Mouse (Mus musculus): ENCODE data around the gene Kcnk13. TPM values are rescaled to one million over a fixed set of nuclear protein-coding genes. Genes with fewer than 3 reads are reported as not detected.
"Not testable (repeated sequence)": the region's sequence is repeated elsewhere in the genome, so short reads cannot be mapped to it uniquely, and the experiment has no call there.

Gene Kcnk13
- polyA plus RNA-seq, 1 experiment from 2014 or later = 0.15 TPM

DNA sequence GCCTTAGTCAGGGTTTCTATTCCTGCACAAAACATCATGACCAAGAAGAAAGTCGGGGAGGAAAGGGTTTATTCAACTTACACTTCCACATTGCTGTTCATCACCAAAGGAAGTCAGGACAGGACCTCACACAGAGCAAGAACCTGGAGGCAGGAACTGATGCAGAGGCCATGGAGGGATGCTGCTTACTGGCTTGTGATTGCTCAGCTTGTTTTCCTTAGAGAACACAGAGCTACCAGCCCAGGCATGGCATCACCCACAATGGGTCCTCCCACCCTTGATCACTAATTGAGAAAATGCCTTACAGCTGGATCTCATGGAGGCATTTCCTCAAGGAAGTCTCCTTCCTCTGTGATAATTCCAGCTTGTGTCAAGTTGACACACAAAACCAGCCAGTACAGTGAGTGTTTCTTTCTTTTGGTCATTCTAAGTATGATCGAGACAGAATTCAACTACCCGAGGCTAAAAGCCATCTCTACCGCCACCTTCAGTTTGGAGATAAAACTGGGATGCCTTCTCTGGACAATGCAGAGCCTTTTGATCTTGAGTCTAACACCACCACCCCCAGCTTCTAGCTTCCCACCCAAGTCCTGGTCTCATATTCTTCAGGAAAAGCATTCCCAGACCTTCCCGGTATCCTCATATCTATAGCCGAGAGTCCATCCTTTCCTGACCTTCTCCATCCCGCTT, 7.1 kb downstream of the Kcnk13 start:
- not testable (repeated sequence) for H3K9me3 ChIP-seq (ENCODE audit: control insufficient read depth, low read length); ATAC-seq (ENCODE audit: low FRiP score, low TSS enrichment)
- WGBS = 79% methylated on average over 7 of the region's 7 CpGs

GRCm38 (mm10) chr12:99972825-99973224, 8.5 kb downstream of the Kcnk13 start:
- no peaks in the 10 kb centered on the region for H3K4me1 ChIP-seq (ENCODE audit: control insufficient read depth, insufficient read depth, low read length)
- WGBS = 64% methylated on average over 7 of the region's 7 CpGs

More for the DNA sequence above, 7.1 kb downstream of the Kcnk13 start:
- not testable (repeated sequence) for H3K4me3 ChIP-seq (ENCODE audit: low read length); H3K27ac ChIP-seq (ENCODE audit: low read depth, low read length); H3K9ac ChIP-seq (ENCODE audit: low read depth, low read length); H3K4me2 ChIP-seq (replicated peaks; ENCODE audit: low read depth, low read length); H3K4me1 ChIP-seq (ENCODE audit: control insufficient read depth, insufficient read depth, low read length); H3K36me3 ChIP-seq (ENCODE audit: control insufficient read depth, insufficient read depth, low read length)
- peaks cover 32% of the 10 kb centered on the region for H3K27me3 ChIP-seq (ENCODE audit: control insufficient read depth, insufficient read depth, low read length)

GRCm38 (mm10) chr12:99973659-99974058, 9.4 kb downstream of the Kcnk13 start:
- 86% methylated on average over 1 of the region's 1 CpGs for WGBS
- no peak for ATAC-seq (ENCODE audit: low FRiP score, low TSS enrichment)

More at GRCm38 (mm10) chr12:99972825-99973224, 8.5 kb downstream of the Kcnk13 start:
- no peak overlapping the region for H3K9ac ChIP-seq (ENCODE audit: low read depth, low read length)
- H3K36me3 ChIP-seq (ENCODE audit: control insufficient read depth, insufficient read depth, low read length) = no peaks in the 10 kb centered on the region
- no peak overlapping the region for H3K27ac ChIP-seq (ENCODE audit: low read depth, low read length)
- no peak for ATAC-seq (ENCODE audit: low FRiP score, low TSS enrichment)
- peaks cover 18% of the 10 kb centered on the region for H3K27me3 ChIP-seq (ENCODE audit: control insufficient read depth, insufficient read depth, low read length)
- no peak overlapping the region for H3K4me3 ChIP-seq (ENCODE audit: low read length)
- peaks cover 4% of the 10 kb centered on the region; the same call in 1 of the 2 replicates for H3K9me3 ChIP-seq (ENCODE audit: control insufficient read depth, low read length)
- H3K4me2 ChIP-seq (replicated peaks; ENCODE audit: low read depth, low read length) = no peak overlapping the region

DNA sequence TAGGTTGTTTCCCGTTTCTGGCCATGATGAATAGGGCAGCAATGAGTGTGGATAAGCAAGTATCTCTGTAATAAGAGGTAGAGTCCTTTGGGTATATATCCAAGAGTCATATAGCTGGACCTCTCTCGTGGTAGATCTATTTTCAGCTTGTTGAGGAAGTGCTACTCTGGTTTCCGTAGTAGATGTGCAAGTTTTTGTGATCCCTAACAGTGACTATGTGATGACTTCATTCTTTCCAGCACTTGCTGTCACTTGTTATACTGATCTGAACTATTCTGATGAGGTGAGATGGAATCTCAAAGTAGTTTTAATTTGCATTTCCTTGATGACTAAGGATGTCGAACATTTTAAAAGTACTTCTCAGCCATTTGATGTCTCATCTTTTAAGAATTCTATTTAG, 15.2 kb downstream of the Kcnk13 start:
- Histone ChIP-seq H3K36me3 (ENCODE audit: control insufficient read depth, insufficient read depth, low read length) (no peaks in the 10 kb centered on the region), H3K9me3 (ENCODE audit: control insufficient read depth, low read length) (no peaks in the 10 kb centered on the region), H3K27ac (ENCODE audit: low read depth, low read length) (no peak overlapping the region), H3K4me3 (ENCODE audit: low read length) (no peak overlapping the region), H3K4me2 (replicated peaks; ENCODE audit: low read depth, low read length) (no peak overlapping the region), H3K4me1 (ENCODE audit: control insufficient read depth, insufficient read depth, low read length) (no peaks in the 10 kb centered on the region), H3K9ac (ENCODE audit: low read depth, low read length) (no peak overlapping the region), H3K27me3 (ENCODE audit: control insufficient read depth, insufficient read depth, low read length) (no peaks in the 10 kb centered on the region)
- no peak for ATAC-seq (ENCODE audit: low FRiP score, low TSS enrichment)
- WGBS = 79% methylated on average over 4 of the region's 4 CpGs

More at GRCm38 (mm10) chr12:99973659-99974058, 9.4 kb downstream of the Kcnk13 start:
- Histone ChIP-seq H3K9me3 (ENCODE audit: control insufficient read depth, low read length) (peaks cover 4% of the 10 kb centered on the region; the same call in 1 of the 2 replicates), H3K9ac (ENCODE audit: low read depth, low read length) (no peak overlapping the region), H3K4me1 (ENCODE audit: control insufficient read depth, insufficient read depth, low read length) (no peaks in the 10 kb centered on the region), H3K4me2 (replicated peaks; ENCODE audit: low read depth, low read length) (no peak overlapping the region), H3K27me3 (ENCODE audit: control insufficient read depth, insufficient read depth, low read length) (peaks cover 10% of the 10 kb centered on the region; the same call in 1 of the 2 replicates), H3K36me3 (ENCODE audit: control insufficient read depth, insufficient read depth, low read length) (no peaks in the 10 kb centered on the region), H3K27ac (ENCODE audit: low read depth, low read length) (no peak overlapping the region), H3K4me3 (ENCODE audit: low read length) (no peak overlapping the region)

DNA sequence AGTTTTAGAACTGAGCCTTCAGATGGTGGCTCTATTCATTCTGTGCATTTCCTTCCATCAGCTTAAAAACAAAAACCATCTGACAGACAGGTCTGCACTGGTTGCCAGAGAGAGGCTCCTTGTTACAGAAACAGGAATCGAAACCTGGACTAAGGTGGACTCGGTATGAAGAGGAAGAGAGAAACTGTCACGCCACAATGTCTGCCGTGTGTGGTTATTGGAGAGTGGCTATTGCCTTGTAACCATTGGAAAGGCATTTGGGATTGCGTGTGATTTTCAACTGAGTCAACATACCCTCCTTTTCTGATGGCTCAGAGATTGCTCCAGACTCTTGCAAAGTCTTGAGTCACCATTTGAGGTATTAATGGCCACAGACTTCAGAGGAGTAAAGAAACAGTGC, 22.5 kb downstream of the Kcnk13 start:
- ATAC-seq (ENCODE audit: low FRiP score, low TSS enrichment) = no peak
- no peak overlapping the region for H3K9ac ChIP-seq (ENCODE audit: low read depth, low read length)
- H3K27ac ChIP-seq (ENCODE audit: low read depth, low read length) = no peak overlapping the region
- no peaks in the 10 kb centered on the region for H3K4me1 ChIP-seq (ENCODE audit: control insufficient read depth, insufficient read depth, low read length)
- H3K4me2 ChIP-seq (replicated peaks; ENCODE audit: low read depth, low read length) = no peak overlapping the region
- H3K9me3 ChIP-seq (ENCODE audit: control insufficient read depth, low read length) = 0 out of 2 replicates have a peak, but pooled peaks cover 3% of the 10 kb centered on the region
- WGBS = 96% methylated on average over 5 of the region's 5 CpGs
- H3K27me3 ChIP-seq (ENCODE audit: control insufficient read depth, insufficient read depth, low read length) = no peaks in the 10 kb centered on the region
- no peaks in the 10 kb centered on the region for H3K36me3 ChIP-seq (ENCODE audit: control insufficient read depth, insufficient read depth, low read length)
- H3K4me3 ChIP-seq (ENCODE audit: low read length) = no peak overlapping the region

- Histone ChIP-seq H3K4me1 (ENCODE audit: control insufficient read depth, insufficient read depth, low read length) (no peaks in the 10 kb centered on the region), H3K27ac (ENCODE audit: low read depth, low read length) (no peak overlapping the region), H3K4me2 (replicated peaks; ENCODE audit: low read depth, low read length) (no peak overlapping the region), H3K9ac (ENCODE audit: low read depth, low read length) (no peak overlapping the region), H3K4me3 (ENCODE audit: low read length) (no peak overlapping the region), H3K9me3 (ENCODE audit: control insufficient read depth, low read length) (0 out of 2 replicates have a peak, but pooled peaks cover 3% of the 10 kb centered on the region), H3K27me3 (ENCODE audit: control insufficient read depth, insufficient read depth, low read length) (no peaks in the 10 kb centered on the region), H3K36me3 (ENCODE audit: control insufficient read depth, insufficient read depth, low read length) (no peaks in the 10 kb centered on the region)
- ATAC-seq (ENCODE audit: low FRiP score, low TSS enrichment) = no peak
- WGBS = 54% methylated on average over 2 of the region's 2 CpGs
These were observed 23.8 kb downstream of the Kcnk13 start for GRCm38 (mm10) chr12:99988144-99988543.

- Histone ChIP-seq H3K4me2 (replicated peaks; ENCODE audit: low read depth, low read length) (no peak overlapping the region), H3K27ac (ENCODE audit: low read depth, low read length) (no peak overlapping the region), H3K27me3 (ENCODE audit: control insufficient read depth, insufficient read depth, low read length) (no peaks in the 10 kb centered on the region), H3K4me1 (ENCODE audit: control insufficient read depth, insufficient read depth, low read length) (no peaks in the 10 kb centered on the region), H3K9ac (ENCODE audit: low read depth, low read length) (no peak overlapping the region), H3K4me3 (ENCODE audit: low read length) (no peak overlapping the region), H3K36me3 (ENCODE audit: control insufficient read depth, insufficient read depth, low read length) (no peaks in the 10 kb centered on the region), H3K9me3 (ENCODE audit: control insufficient read depth, low read length) (peaks cover 3% of the 10 kb centered on the region; the same call in 1 of the 2 replicates)
- no peak for ATAC-seq (ENCODE audit: low FRiP score, low TSS enrichment)
- 93% methylated on average over 11 of the region's 11 CpGs for WGBS
These were observed 28.1 kb downstream of the Kcnk13 start for GRCm38 (mm10) chr12:99992362-99992862.

DNA sequence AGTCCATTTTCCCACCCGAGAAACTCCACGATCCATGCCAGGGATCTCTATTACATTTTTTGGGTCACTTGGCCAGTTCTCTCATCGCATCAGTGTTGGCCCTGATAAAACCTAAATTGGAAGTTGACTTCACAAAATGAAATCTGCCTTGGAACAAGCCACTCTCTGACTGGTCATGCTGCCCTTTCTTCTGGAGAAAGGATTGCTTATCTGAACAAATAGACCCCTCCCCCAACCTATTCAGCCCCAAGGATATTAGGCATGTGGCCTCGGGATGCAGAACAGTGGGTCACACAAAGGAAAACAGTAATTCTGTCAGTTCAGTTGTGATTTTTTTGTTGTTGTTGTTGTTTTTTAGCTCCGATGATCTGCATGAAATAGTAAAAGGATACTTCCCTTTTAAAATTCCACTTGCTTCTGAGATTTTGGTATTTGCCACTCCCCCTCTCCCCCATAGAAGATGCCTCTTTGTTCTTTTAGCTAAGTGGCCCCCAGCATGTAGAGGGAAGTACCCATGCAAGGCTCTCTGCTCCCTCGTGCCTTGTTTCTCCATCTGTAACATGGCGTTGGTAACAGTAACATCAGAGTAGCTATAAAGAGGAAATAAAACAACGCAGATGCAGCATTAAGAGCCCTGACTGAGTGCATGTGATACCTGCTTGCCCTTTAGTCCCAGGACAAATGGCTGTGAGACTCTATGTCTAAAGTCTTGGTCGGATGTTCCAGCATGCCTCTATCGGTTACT, 29.0 kb downstream of the Kcnk13 start:
- Histone ChIP-seq H3K36me3 (ENCODE audit: control insufficient read depth, insufficient read depth, low read length) (no peaks in the 10 kb centered on the region), H3K9ac (ENCODE audit: low read depth, low read length) (no peak overlapping the region), H3K27me3 (ENCODE audit: control insufficient read depth, insufficient read depth, low read length) (no peaks in the 10 kb centered on the region), H3K9me3 (ENCODE audit: control insufficient read depth, low read length) (peaks cover 3% of the 10 kb centered on the region; the same call in 1 of the 2 replicates), H3K4me1 (ENCODE audit: control insufficient read depth, insufficient read depth, low read length) (no peaks in the 10 kb centered on the region), H3K4me2 (replicated peaks; ENCODE audit: low read depth, low read length) (no peak overlapping the region), H3K4me3 (ENCODE audit: low read length) (no peak overlapping the region), H3K27ac (ENCODE audit: low read depth, low read length) (no peak overlapping the region)
- ATAC-seq (ENCODE audit: low FRiP score, low TSS enrichment) = no peak
- WGBS = 86% methylated on average over 10 of the region's 10 CpGs

GRCm38 (mm10) chr12:99995951-99996350, 31.7 kb downstream of the Kcnk13 start:
- no peak overlapping the region for H3K27ac ChIP-seq (ENCODE audit: low read depth, low read length)
- H3K4me1 ChIP-seq (ENCODE audit: control insufficient read depth, insufficient read depth, low read length) = no peaks in the 10 kb centered on the region
- H3K4me3 ChIP-seq (ENCODE audit: low read length) = no peak overlapping the region
- no peak for ATAC-seq (ENCODE audit: low FRiP score, low TSS enrichment)
- H3K4me2 ChIP-seq (replicated peaks; ENCODE audit: low read depth, low read length) = no peak overlapping the region
- 90% methylated on average over 5 of the region's 5 CpGs for WGBS
- H3K9me3 ChIP-seq (ENCODE audit: control insufficient read depth, low read length) = peaks cover 2% of the 10 kb centered on the region; the same call in 1 of the 2 replicates
- H3K27me3 ChIP-seq (ENCODE audit: control insufficient read depth, insufficient read depth, low read length) = no peaks in the 10 kb centered on the region
- H3K36me3 ChIP-seq (ENCODE audit: control insufficient read depth, insufficient read depth, low read length) = no peaks in the 10 kb centered on the region
- H3K9ac ChIP-seq (ENCODE audit: low read depth, low read length) = no peak overlapping the region
